Mouse (Mus musculus) heart, postnatal 10 days (tissue): Measurements from ENCODE around the gene Rasal1. TPM values are rescaled to one million over a fixed set of nuclear protein-coding genes. Genes with fewer than 3 reads are reported as not detected.
A peak's percentile ranks its signal among the peaks of the same experiment; 100 is the strongest.

Experiments used
- DNase-seq, 2 experiments: peaks; one replicate each; pipeline ENCODE4 v3.0.0; 2021
- intact Hi-C: fragments of 180-260 bp; cut with DNase I; formaldehyde crosslinking; loops from one replicate; pipeline ENCODE4 v1.15.1; 2025
- total RNA-seq, 2 experiments: library from RNA; stranded (reverse); gene quantifications; 2 replicates each; pipeline ENCODE4 v1.2.3; 2021

Gene Rasal1
- under 1 TPM; 0.15 to 0.31 TPM for total RNA-seq

DNA sequence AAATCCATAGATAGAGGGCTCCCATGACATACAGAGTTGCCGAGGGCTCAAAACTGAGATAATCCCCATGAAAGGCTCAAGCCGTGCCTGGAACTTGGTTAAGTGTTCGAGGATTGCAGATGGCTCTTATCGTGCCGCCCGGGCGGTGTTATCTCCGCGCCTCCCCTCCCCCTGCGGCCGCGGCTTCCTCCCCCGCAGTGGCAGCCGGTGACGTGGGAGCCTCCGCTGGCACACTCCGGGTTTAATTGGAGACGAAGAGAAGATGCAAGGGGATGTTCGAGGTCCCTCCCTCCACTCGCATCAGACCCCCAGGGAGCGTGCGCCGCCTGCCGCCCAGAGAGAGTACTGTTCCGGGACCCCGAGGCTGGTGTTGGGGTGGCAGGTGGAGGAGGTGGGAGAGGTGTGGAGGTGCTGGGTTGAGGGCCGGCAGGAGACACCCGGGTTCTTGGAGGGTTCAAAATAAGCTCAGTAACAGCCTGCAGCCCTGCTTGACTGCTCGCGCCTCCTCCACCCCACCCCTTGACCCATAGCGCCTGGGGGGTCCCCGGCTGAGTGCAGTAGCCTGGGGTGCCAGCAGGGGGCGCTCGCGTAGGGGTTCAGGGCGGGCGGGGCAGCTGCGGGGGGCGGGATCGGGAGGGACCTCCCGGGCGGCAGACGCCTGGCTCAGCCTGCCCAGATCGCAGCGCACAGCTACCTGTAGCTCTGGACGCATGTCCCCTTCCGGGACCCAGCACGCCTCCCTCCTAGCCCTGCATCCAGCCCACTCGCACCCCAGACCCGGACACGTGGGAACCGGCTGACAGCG, at the start of gene Rasal1:
Gene Rasal1 (plus strand): TSS at position 244 of the 805 bp plus-strand sequence.
- peak; percentile 44 to 51 for DNase-seq
- intact Hi-C loops: no loop called here

DNA sequence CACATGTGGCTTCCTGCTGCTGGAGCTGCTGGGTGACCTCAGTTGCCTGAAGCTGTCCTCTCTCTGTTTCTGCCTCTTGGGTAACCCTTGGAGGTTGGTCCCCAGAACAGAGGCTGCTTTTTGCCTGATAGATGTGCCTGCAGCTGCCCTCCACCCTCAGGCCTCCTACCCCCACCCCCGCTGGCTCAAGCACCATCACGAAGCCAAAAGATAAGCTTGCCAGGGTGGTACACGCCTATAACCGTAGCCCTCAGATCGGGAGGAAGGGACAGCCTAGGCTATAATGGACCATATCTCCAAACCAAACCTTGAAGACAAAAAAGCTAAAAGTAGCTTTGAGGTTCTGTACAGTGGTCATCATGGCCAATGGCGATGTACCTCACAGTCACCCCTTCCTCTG, 49.0 kb upstream of the Rasal1 start:
- DNase-seq: no peak
- intact Hi-C loops: loop anchor here (10.0 kb wide), 1 partner anchor 455 kb away; no protein-coding TSS in a partner anchor

DNA sequence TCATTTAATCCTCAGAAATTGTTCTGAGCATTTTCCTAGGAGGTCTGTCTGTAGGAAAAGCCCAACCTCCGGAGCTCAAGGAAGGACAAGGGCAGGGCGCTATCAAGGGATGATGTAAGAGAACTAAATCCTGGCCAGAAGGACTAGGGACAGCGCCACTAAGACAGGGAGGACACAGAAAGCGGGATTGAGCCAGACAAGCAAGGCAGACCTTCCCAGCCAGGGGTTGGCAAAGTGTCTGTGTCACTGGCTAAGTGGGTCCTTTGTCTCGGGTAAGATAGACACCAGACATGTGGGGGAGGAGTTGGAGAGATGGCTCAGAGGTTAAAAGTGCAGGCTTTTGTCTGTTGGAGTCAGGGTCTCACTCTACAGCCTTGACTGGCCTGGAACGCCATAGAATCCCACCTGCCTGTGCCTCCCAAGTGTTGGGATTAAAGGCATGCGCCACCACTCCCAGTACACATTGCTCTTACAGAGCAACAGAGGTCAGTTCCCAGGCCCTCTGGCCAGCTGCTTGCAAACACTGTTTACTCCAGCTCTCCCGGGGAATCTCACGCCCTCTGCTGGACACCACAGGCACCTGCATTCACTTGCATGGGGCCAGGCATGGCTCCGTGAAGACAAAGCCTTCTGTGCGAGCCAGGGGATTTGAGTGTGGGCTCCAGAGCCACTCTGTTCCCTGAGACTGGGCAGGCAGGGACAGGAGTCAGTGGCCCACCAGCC, 47.5 kb upstream of the Rasal1 start:
- DNase-seq: peak in 1 of 2 experiments; percentile 63
- intact Hi-C loops: loop anchor here (10.0 kb wide), 1 partner anchor 456 kb away; no protein-coding TSS in a partner anchor

DNA sequence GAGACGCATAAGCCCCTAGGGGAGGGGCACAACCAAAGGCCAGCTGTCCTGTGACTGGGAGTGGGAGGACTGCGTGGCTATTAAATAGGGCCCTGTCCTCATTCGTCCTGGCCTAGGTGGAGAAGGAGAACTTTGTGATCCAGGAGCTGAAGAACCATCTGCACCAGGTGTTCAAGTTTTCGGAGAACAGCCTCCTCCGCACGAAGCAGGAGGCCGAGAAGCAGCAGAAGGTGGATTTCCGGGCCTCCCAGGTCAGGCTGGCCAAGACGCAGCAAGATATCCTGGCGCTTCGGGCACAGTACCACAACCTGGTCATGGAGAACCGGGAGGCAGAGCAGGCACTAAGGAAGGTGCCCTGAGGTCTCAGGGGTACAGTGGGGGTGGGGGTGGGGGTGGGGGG, 46.4 kb upstream of the Rasal1 start:
- no peak for DNase-seq
- intact Hi-C loops: loop anchor here (10.0 kb wide), 1 partner anchor 457 kb away; no protein-coding TSS in a partner anchor

DNA sequence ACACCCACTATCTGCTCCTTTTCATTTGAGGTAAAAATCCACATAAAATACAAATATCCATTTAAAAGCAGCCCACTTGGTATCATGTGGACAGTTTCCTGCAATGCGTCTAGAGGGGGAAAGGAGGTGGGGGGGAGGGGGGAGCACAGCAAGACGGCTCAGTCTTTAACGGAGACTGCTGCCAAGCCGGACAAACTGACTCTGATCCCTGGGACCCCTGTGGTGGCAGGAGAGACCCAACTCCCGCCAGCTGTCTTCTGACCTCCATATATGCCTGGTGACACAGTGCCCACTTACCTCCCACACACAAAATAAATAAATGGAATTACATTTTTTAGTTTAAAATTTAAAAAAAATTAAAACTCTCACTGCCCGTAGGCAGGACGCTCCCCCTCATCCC, 45.1 kb upstream of the Rasal1 start:
- intact Hi-C loops: loop anchor here (10.0 kb wide), 1 partner anchor 459 kb away; no protein-coding TSS in a partner anchor
- no peak for DNase-seq

DNA sequence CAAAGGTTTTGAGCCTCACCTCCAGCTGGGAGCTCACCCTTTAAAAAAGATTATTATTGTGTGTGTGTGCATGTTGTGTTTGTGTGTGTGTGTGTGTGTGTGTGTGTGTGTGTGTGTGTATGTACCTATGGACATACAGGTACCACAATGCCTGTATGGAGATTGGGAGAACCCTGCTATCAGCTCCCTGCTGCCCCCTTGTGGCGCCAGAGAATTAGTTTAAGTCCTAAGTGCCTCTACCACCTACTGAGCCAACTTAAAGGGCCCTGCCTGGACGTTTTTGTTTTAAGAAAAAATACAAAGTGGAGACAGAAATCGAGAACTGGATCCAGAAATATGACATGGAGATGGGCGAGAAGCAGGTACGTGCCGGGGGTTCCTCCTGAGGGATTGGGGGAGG, 43.8 kb upstream of the Rasal1 start:
- intact Hi-C loops: loop anchor here (1.0 to 10.0 kb wide), 3 partner anchors 82 to 460 kb away; no protein-coding TSS in a partner anchor
- DNase-seq: peak; percentile 82 to 92

DNA sequence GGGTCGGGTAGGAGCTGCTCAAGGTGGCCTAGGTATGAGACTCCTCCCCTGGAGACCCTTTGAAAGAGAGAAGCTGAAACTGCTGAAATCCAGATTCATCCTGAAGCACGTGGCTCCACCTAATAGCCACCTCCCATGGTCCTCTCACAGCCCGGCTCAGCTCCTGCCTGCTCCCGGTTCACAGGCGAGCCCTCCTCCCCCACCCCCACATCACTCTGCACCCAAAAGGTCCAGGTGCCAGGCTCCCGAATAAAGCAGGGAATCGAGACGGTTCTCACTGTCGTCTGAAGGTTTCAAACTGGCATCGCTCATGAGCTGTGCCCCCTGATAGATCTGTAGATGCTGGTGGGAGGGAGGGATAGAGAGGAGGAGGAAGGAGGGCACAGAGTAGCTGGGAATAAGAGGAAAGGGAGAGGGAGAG, 43.4 kb upstream of the Rasal1 start:
- DNase-seq: no peak
- intact Hi-C loops: loop anchor here (1.0 to 10.0 kb wide), 3 partner anchors 82 to 460 kb away; no protein-coding TSS in a partner anchor

DNA sequence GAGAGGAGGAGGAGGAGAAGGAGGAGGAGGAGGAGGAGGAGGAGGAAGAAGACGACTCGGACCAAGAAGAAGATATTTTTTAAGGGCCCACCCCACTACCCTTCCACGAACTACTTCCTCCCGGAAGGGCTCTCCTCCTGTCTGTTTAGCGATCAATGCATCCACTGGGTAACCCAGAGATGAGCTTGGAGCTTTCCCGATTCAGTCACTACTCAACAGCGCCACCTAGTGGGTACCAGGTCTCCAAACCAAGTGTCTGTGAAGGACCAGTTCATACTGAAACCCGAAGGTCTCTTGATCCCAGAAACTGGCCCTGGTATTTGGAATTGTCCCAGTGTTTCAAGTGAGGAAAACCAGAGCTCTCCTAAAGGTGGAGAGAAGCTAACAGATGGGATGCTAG, 42.9 kb upstream of the Rasal1 start:
- intact Hi-C loops: loop anchor here (1.0 to 10.0 kb wide), 3 partner anchors 83 to 461 kb away; no protein-coding TSS in a partner anchor

DNA sequence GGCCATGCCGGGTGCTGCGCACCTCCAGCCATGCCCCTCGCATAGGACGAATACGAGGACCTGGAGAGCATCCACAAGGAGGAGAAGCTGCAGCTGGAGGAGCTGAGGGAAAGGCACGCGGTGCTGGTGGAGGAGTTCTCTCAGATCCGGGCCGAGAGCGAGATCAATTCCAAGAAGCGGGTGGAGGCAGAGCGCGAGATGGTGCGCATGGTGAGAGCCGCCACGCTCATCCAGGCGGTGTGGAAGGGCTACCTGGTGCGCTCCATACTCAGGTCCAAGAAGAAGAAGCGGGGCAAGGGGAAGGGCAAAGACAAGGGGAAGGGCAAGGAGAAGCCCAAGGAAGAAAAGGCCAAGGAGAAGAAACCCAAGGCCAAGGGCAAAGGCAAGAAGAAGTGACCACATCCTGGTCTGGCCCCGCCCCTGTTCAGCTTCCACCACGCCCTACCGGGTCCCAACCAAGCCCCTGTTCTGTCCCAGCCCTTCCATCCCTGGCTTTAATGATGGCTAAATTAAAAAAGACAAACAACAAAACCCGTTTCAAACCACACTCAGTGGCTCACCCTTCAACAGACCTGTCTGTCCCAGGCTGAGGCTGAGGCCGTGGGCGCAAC, 41.9 kb upstream of the Rasal1 start:
- DNase-seq: no peak
- intact Hi-C loops: loop anchor here (10.0 kb wide), 1 partner anchor 462 kb away; no protein-coding TSS in a partner anchor

More for the DNA sequence above, 42.9 kb upstream of the Rasal1 start:
- peak; percentile 92 to 95 for DNase-seq

DNA sequence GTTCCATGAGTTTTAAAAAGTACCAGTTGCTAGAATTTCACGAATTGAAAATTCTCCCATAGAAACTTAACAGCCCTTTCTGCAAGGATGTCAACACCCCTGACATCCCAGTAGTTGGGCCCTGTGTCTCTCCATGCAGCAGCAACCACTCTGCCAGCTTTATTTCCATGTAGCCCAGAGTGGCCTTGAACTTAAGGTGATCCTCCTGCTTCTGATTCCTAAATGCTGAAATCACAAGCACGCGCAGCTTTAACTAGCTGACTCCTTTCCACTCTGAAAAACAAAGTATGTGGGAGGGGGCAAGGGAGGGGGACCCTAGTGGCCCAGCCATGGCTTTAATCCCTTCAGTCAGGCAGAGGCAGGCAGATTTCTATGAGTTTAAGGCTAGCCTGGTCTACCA, 41.3 kb upstream of the Rasal1 start:
- intact Hi-C loops: loop anchor here (10.0 kb wide), 1 partner anchor 463 kb away; no protein-coding TSS in a partner anchor
- DNase-seq: no peak

DNA sequence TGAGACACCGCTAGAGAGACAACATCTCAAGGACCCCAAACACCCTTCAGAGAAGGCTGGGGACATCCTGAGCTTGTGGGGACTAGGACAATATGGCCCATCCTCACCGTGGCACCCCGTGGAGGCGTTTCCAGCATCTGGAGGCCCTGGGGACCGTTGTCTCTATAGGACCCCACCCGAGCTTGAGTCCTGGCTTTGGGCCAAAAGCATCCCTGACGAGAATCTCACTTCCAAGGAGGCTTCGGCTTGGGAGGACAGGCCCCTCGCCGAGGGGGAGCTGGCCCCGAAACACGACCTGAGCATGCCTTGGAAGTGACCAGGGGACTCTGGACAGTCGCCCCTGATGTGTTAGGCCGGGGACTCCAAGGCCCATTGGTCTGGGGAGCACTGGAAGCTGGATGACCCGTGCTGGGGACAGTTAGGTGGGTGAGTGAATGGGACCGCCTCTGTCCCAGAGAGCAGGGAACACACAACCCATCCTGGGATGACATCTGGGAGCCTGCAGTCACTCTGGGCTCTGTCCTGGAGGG, 39.3 kb upstream of the Rasal1 start:
- no peak for DNase-seq
- intact Hi-C loops: loop anchor here (10.0 kb wide), 1 partner anchor 465 kb away; no protein-coding TSS in a partner anchor

DNA sequence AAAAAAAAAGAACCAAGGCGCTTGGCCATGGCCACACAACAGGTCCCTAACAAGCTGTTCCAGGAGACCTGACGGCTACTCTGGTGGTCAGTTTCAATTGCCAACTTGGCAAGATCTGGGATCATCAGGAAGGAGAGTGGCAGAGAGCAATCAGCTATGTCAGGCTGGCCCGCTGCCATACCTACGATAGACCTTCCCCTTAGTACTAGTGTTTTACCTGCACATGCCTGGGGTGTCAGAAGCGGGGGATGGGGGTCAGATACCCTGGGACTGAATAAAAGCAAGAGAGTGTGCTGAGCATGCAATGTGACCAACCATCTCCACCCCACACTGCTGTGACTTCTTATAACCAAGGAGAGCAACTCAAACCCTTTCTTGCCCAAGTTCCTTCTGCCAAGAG, 37.7 kb upstream of the Rasal1 start:
- intact Hi-C loops: no loop called here
- DNase-seq: no peak

DNA sequence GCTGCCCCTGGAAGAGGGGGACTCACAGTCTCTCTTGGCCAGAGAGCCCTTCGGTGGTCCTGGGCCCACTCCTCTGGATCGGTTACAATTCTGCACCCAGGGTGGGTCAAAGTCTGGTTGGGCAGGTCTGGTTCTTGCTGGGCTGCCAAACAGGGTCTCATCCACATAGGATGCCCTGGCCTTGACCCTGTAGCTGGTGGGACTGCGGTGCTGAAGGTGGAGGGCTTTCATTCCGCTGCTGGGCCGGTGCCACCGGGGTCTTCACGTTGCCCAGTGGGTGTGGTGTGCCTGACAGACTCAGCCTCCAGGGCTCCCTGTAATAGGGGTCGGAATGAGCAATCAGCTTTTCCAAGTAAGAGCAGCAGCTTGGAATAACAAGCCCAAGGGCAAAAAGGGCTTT, 37.2 kb upstream of the Rasal1 start:
- no peak for DNase-seq
- intact Hi-C loops: no loop called here

DNA sequence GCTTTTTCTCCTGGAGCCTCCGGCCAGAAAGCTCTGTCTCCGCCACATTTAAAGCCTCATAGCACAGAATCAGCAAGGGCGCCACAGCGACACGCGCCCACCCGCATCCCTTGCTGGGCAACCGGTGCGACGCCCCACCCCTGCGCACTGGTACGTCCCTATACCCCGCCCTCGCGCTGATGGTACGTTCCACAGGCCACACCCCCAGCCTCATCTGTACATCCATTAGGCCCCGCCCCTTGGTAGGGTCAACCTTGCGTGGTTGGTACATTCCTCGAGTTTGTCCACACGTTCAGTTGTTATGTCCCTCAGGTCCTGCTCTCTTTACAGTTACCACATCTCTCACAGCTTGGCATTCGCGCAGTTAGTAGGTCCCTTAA, 36.2 kb upstream of the Rasal1 start, which contains the start of the genes Rita1 and Ddx54:
Gene Rita1 (minus strand): TSS at position 148 of the 380 bp plus-strand sequence.
Gene Ddx54 (plus strand): TSS at position 298 of the 380 bp plus-strand sequence.
- intact Hi-C loops: no loop called here
- DNase-seq: peak; percentile 98

DNA sequence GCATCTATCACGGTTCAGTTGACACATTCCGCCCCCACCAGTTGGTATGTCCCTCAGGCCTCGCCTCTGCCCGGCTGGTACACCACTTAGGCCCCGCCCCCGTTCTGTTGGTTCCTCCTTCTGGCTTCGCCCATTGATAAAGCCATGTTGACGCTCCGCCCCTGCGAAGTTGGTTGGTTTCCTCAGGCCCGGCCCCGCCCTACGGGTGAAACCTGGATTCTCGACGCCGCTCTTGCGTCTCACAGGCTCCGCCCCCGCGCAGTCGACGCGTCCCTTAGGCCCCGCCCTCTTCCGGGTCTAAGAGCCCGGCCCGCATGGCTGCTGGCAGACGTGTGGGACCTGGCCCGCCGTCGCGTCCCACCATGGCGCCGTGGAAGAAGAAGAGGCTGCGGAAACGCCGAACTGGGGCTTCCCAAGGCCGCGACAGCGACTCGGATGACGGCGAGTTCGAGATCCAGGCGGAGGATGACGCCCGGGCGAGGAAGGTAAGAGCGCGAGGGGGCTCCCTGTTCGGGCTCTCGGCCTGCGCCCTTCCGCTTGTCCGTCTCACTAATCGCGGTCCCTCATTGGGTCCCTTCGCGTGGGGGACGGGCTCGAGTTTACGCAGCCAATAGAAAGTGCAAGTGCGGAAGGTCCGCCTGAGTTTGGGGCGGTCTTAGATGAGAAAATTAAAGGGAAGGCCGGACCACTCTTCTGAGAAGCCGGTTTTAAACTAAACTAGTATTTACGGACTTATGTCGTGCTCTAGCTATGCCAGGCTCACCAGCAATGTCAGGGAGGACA, 35.6 kb upstream of the Rasal1 start:
- peak; percentile 100 for DNase-seq
- intact Hi-C loops: no loop called here

DNA sequence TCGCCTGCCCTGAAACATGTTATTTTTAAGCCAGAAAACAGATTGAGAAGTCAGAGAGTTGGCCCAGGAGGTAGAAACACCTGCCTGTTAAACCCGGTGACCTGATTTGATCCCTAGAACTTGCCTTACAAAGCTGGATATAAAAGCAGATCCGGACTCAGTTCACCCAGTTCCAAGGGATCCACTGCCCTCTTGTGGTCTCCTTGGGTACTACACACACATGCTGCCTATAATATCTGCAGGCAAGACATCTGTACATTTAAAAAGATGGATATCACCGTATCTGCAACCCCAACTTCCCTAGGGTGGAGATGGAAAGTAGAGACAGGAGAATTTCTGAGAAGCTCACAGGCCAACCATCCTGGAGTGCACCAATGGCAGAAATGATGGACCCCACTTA, 32.7 kb upstream of the Rasal1 start:
- intact Hi-C loops: no loop called here
- DNase-seq: no peak

DNA sequence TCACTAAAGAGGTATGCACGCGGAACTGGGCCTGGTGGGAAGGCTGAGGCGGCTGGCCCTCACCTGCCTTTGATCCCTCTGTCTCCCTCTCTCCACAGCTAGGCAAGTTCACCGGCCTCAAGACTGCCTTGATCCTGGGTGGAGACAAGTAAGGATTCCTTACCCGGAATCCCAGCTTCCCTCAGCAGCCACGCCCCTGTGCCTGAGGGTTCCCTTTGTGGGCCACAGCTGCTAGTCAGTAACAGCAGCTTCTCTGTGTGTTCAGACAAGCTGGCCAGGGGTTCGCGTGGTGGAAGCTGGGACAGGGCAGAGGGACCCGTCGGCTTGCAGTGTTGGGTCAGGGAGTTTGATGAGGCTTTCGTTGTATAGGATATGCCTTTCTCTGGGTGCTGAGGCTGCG, 29.8 kb upstream of the Rasal1 start:
- DNase-seq: no peak
- intact Hi-C loops: no loop called here

DNA sequence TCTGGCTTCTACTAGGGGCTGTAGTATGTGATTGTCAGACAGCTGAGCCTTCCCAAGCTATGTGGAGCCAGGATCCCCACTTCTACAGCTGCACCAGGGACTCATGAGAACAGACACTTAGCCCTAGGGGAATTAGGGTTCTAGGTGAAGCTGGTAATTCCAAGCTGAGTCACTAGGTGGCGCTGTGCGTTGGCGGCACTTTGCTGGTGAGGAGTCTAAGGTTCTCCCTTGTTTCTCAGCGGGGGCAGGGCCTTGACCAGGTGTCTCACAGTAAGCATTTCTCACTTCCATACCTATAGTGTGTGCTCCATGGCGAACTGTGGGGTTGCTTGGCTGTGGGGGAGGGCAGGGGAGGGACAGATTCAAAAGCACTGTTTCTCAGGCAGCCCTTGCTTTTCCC, 29.4 kb upstream of the Rasal1 start:
- peak in 1 of 2 experiments; percentile 64 for DNase-seq
- intact Hi-C loops: no loop called here

DNA sequence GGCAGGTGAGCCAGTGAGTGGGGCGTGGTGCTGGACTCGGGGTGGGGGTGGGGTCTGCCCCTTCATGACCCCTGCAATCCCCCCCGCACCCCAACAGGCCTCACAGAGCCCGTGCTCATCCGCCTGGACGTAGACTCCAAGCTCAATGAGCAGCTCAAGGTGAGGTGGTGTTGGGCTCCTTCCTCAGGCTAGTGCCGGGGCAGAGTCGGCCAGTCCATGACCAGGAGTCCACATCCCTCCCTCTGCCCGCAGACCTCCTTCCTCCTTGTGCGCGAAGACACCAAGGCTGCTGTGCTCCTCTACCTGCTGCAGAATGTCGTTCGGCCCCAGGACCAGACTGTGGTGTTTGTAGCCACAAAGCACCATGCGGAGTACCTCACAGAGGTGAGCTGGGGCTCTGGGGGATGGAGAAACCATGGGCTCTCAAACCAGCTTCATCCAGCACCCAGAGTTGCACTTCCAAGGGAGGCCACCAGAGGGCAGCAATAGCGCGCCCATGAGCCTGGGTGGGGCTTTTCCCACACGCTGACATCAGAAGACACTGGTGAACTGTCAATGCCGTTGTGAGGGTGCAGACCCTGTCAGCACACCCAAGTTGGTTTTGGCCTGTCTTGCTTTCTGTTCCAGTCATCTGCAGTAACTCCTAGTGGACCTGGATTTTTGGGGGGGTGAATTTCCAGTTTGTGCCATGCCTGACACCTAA, 28.1 kb upstream of the Rasal1 start:
- peak; percentile 84 to 90 for DNase-seq
- intact Hi-C loops: loop anchor here (1.0 to 2.0 kb wide), 3 partner anchors 53 to 126 kb away; no protein-coding TSS in a partner anchor
